Mouse (Mus musculus): ENCODE data around the gene Snx29. TPM values are rescaled to one million over a fixed set of nuclear protein-coding genes. Genes with fewer than 3 reads are reported as not detected.
"Not testable (repeated sequence)": the region's sequence is repeated elsewhere in the genome, so short reads cannot be mapped to it uniquely, and the experiment has no call there.

Snx29 gene
- polyA plus RNA-seq, 1 experiment = 8.4 TPM

DNA sequence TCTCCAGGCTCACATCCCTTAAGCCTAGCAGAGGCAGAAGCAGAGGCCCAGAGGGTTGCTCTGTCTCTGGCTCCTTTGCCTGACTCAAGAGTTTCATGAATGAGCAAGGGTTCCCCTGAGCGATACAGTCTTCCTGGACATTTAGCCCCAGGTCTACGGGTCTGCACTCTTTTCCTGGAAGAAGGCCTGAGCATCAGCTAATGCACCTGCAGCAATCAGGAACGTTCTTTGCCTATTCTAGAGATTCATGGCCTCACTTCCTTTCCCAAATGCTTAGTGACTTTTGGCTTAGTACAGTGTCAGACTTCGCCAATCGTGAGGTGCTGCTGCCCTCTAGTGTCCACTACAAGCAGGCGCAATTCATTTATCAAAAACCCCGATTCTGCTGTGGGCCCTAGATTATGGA is 95.5 kb downstream of the Snx29 start:
- H3K27ac ChIP-seq (ENCODE audit: insufficient read depth, low read length) = no peak overlapping the region
- peaks cover 5% of the 10 kb centered on the region; the same call in 1 of the 2 replicates for H3K4me1 ChIP-seq (ENCODE audit: control insufficient read depth, insufficient read depth, low read length)
- peak; percentile 54 to 61 for DNase-seq
- peak; percentile 95 for TF ChIP-seq CTCF (IDR thresholded peaks at IDR 0.05; ENCODE audit: borderline replicate concordance, insufficient read depth, low read depth, low read length)
- no peak for TF ChIP-seq POLR2A (IDR thresholded peaks at IDR 0.05; ENCODE audit: borderline replicate concordance, insufficient read depth, low read length)
- no peak overlapping the region for H3K4me3 ChIP-seq (replicated peaks; ENCODE audit: insufficient read depth, low read depth, low read length)
- 14% methylated on average over 7 of the region's 7 CpGs for WGBS
- H3K27me3 ChIP-seq (ENCODE audit: control insufficient read depth, insufficient read depth, low read length) = no peaks in the 10 kb centered on the region

DNA sequence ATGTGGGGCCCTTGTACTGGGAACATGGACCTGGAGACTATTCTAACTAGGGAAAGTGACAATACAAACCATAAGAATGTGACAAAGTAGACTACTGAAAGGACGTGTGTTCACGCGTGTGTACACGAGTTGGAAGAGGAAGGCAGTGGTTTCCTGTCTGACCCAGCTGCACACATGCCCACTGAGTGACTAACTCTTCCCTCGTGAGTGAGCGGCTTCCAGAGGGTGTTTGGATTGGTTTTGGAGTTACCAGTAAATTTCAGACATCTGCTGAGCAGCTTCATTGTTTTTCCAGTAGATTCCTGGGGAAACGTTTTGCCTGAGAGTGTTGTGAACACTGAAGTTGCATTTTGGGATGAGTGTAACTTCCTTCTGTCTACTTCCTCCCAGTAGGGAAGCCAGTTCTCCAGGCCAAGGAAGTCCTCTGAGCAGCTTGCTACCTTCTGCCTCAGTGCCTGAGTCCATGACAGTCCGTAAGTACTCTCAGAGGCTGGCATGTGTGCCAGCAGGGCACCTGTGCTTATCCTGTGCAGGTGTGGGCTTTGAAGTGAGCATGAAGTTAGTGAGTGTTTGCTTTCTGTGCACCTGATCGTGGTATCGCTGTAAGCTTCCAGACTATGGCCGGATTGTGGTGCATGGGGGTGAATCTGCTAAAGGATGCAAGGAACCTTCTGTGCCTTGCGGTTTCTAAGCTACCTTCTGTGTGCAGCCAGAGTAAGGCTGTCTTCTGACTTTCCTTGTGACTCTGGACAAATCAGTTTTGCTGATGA is 97.8 kb downstream of the Snx29 start:
- WGBS = 84% methylated on average over 12 of the region's 12 CpGs

DNA sequence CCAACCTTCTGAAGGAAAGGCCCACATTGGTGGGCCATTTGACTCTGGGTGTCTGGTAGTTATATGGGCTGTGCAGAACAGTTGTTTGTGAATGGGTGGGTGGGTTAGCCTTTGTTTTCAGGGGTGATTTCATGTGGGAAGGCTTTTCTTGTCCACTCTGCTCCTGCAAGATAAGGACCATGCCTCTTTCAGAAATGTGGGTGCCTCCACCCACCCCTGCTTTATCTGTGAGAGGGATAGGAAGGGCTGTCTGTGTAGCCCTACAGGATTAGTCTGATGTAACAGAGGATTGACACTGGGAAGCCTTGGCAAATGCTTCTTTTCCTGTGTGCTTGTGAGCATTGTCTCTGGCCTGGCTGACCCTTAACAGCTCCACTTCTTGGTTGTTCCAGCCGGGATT is 99.5 kb downstream of the Snx29 start:
- no peak for TF ChIP-seq POLR2A (IDR thresholded peaks at IDR 0.05; ENCODE audit: borderline replicate concordance, insufficient read depth, low read length)
- H3K4me3 ChIP-seq (replicated peaks; ENCODE audit: insufficient read depth, low read depth, low read length) = no peak overlapping the region
- H3K27ac ChIP-seq (ENCODE audit: insufficient read depth, low read length) = no peak overlapping the region
- no peaks in the 10 kb centered on the region for H3K27me3 ChIP-seq (ENCODE audit: control insufficient read depth, insufficient read depth, low read length)
- peaks cover 5% of the 10 kb centered on the region; the same call in 1 of the 2 replicates for H3K4me1 ChIP-seq (ENCODE audit: control insufficient read depth, insufficient read depth, low read length)
- 82% methylated on average over 1 of the region's 1 CpGs for WGBS
- no peak for DNase-seq

More for the DNA sequence above, 97.8 kb downstream of the Snx29 start:
- TF ChIP-seq POLR2A (IDR thresholded peaks at IDR 0.05; ENCODE audit: borderline replicate concordance, insufficient read depth, low read length) = no peak
- TF ChIP-seq CTCF (IDR thresholded peaks at IDR 0.05; ENCODE audit: borderline replicate concordance, insufficient read depth, low read depth, low read length) = no peak
- no peak for DNase-seq
- H3K4me3 ChIP-seq (replicated peaks; ENCODE audit: insufficient read depth, low read depth, low read length) = no peak overlapping the region
- no peak overlapping the region for H3K27ac ChIP-seq (ENCODE audit: insufficient read depth, low read length)
- no peaks in the 10 kb centered on the region for H3K27me3 ChIP-seq (ENCODE audit: control insufficient read depth, insufficient read depth, low read length)
- H3K4me1 ChIP-seq (ENCODE audit: control insufficient read depth, insufficient read depth, low read length) = peaks cover 5% of the 10 kb centered on the region; the same call in 1 of the 2 replicates

- DNase-seq = no peak
- Histone ChIP-seq H3K27me3 (ENCODE audit: control insufficient read depth, insufficient read depth, low read length) (no peaks in the 10 kb centered on the region), H3K4me3 (replicated peaks; ENCODE audit: insufficient read depth, low read depth, low read length) (no peak overlapping the region), H3K27ac (ENCODE audit: insufficient read depth, low read length) (no peak overlapping the region), H3K4me1 (ENCODE audit: control insufficient read depth, insufficient read depth, low read length) (peaks cover 2% of the 10 kb centered on the region; the same call in 1 of the 2 replicates)
- 96% methylated on average over 2 of the region's 2 CpGs for WGBS
- TF ChIP-seq POLR2A (IDR thresholded peaks at IDR 0.05; ENCODE audit: borderline replicate concordance, insufficient read depth, low read length) (no peak), CTCF (IDR thresholded peaks at IDR 0.05; ENCODE audit: borderline replicate concordance, insufficient read depth, low read depth, low read length) (no peak)
Measured at GRCm38 (mm10) chr16:11422889-11423610, 100.3 kb downstream of the Snx29 start.

DNA sequence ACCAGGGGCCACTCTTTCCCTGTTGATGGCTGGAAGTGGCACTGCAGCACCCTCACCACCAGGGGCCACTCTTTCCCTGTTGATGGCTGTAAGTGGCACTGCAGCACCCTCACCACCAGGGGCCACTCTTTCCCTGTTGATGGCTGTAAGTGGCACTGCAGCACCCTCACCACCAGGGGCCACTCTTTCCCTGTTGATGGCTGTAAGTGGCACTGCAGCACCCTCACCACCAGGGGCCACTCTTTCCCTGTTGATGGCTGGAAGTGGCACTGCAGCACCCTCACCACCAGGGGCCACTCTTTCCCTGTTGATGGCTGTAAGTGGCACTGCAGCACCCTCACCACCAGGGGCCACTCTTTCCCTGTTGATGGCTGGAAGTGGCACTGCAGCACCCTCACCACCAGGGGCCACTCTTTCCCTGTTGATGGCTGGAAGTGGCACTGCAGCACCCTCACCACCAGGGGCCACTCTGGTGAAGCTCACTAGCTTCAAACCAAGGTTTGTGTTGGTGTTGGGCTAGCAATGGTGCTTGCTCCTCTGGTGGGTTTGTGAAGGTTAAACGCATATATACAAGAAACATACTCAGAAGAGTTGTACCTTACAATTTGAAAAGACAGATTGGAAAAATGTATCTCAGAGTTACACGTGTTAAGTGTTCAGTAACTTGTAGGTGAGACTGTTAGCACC is 101.0 kb downstream of the Snx29 start:
- DNase-seq = peak; percentile 46 to 58
- not testable (repeated sequence) for H3K4me3 ChIP-seq (replicated peaks; ENCODE audit: insufficient read depth, low read depth, low read length); H3K27ac ChIP-seq (ENCODE audit: insufficient read depth, low read length); H3K4me1 ChIP-seq (ENCODE audit: control insufficient read depth, insufficient read depth, low read length); H3K27me3 ChIP-seq (ENCODE audit: control insufficient read depth, insufficient read depth, low read length)
- WGBS = 88% methylated on average over 2 of the region's 2 CpGs
- peak; percentile 65 for TF ChIP-seq CTCF (IDR thresholded peaks at IDR 0.05; ENCODE audit: borderline replicate concordance, insufficient read depth, low read depth, low read length)

DNA sequence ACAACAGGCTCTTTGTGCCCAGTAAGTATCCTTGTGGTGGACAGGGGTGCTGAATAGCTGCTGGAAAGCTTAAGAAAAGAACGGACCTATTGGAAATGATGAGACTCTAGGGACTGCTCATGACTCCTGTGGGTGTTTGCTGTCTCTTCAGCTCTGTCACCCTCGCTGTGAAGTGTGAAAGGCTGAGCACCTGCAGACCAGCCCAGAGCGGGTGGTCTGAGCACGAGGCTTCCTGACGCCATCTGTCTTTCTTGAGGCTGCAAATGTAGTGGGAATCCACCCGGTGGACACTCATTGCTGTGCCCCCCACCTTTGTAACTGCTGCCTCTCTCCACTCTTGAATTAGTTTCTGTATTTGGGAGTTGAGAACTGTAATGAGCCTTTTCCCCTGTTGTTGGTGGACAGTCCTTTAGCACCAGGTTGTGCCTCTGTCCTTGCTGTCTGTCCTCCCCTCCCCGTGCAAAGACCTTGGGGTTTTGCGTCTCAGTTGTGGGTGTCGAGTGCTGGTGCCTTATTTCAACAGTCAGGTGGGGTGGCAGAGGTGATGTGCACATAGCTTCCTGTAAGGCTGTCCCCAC is 101.9 kb downstream of the Snx29 start:
- H3K4me3 ChIP-seq (replicated peaks; ENCODE audit: insufficient read depth, low read depth, low read length) = no peak overlapping the region
- no peak for TF ChIP-seq CTCF (IDR thresholded peaks at IDR 0.05; ENCODE audit: borderline replicate concordance, insufficient read depth, low read depth, low read length)
- TF ChIP-seq POLR2A (IDR thresholded peaks at IDR 0.05; ENCODE audit: borderline replicate concordance, insufficient read depth, low read length) = no peak
- 61% methylated on average over 9 of the region's 9 CpGs for WGBS
- H3K4me1 ChIP-seq (ENCODE audit: control insufficient read depth, insufficient read depth, low read length) = no peaks in the 10 kb centered on the region
- no peaks in the 10 kb centered on the region for H3K27me3 ChIP-seq (ENCODE audit: control insufficient read depth, insufficient read depth, low read length)
- no peak overlapping the region for H3K27ac ChIP-seq (ENCODE audit: insufficient read depth, low read length)
- DNase-seq = no peak

- TF ChIP-seq CTCF (IDR thresholded peaks at IDR 0.05; ENCODE audit: borderline replicate concordance, insufficient read depth, low read depth, low read length) = no peak
- no peak for TF ChIP-seq POLR2A (IDR thresholded peaks at IDR 0.05; ENCODE audit: borderline replicate concordance, insufficient read depth, low read length)
- no peak for DNase-seq
- H3K4me1 ChIP-seq (ENCODE audit: control insufficient read depth, insufficient read depth, low read length) = no peaks in the 10 kb centered on the region
- H3K27ac ChIP-seq (ENCODE audit: insufficient read depth, low read length) = no peak overlapping the region
- H3K27me3 ChIP-seq (ENCODE audit: control insufficient read depth, insufficient read depth, low read length) = no peaks in the 10 kb centered on the region
- no peak overlapping the region for H3K4me3 ChIP-seq (replicated peaks; ENCODE audit: insufficient read depth, low read depth, low read length)
- 52% methylated on average over 7 of the region's 7 CpGs for WGBS
Measured at GRCm38 (mm10) chr16:11425279-11425678, 102.6 kb downstream of the Snx29 start.
